Mouse (Mus musculus): ENCODE measurements at regions not wholly inside any gene's neighbourhood (a gene's known extent, or its start where the extent isn't known, plus 50 kb on each side); places are given as distances from the start of the nearest gene placed in this dataset.
"Not testable (repeated sequence)": the region's sequence is repeated elsewhere in the genome, so short reads cannot be mapped to it uniquely, and the experiment has no call there.

DNA sequence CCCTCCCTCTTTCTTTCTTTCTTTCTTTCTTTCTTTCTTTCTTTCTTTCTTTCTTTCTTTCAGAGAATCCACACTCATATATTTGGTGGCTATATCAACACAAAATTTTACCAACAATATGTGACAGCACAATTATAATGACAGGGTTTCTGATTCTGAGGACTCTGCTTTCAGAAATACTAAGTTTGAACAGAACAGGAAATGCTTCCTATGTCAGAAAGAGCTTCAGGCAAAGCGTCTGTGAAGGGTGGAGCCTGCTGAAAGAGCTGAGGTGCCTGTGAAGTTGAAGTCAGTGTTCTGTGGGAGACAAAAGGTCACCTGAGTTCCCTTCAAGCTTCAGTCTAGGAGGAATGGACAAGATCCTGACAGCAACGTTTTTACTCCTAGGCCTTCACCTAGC lies 670.8 kb upstream of the Olfr1507 start:
- TF ChIP-seq POLR2A (IDR thresholded peaks at IDR 0.05; ENCODE audit: borderline replicate concordance, insufficient read depth, low read length); CTCF (IDR thresholded peaks at IDR 0.05; ENCODE audit: borderline replicate concordance, insufficient read depth, low read depth, low read length): not testable (repeated sequence)

Measured in cerebellum, adult 2 months (tissue).